Mouse (Mus musculus) cortical plate, adult 2 months (tissue): ENCODE data around the gene Tmcc3.

Source experiments
- CTCF ChIP-seq: fragments of 200-500 bp; IDR thresholded peaks from 2 replicates; pipeline ENCODE4 v1.5.1; 2011; ENCODE audit warnings: mild to moderate bottlenecking, control low read depth, low read length; ENCODE audit not compliant: insufficient read depth; ENCODE audit errors: extremely low read depth
- POLR2A ChIP-seq: fragments of 200-500 bp; IDR thresholded peaks from 2 replicates; pipeline ENCODE4 v1.6.1; 2011; ENCODE audit warnings: mild to moderate bottlenecking, low read length, control low read depth; ENCODE audit not compliant: insufficient read depth; ENCODE audit errors: extremely low read depth

DNA sequence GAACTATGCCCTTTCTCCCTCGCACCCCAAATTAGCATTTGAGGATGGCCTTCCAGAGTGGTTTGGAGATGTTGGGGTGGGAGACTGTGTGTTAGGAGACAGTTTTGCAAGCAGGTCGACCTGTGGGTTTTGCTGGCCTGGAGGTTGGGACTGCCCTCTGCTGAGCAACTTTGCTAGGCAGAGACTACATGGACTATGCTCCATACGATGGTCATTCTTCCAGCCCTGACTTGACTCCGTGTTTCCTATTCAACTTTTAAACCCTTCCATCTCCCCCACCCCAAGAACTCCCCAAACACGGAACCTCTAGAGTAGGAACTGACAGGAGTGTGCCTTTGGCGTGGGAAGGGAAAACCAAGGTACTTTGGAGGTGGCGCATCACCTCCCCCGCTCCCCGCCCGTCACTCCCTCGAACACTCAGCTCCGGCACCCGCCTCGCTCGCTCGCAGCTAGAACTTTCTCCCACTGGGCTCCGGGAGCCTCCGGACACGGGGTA, at the start of gene Tmcc3:
- no peak for TF ChIP-seq CTCF
- no peak for TF ChIP-seq POLR2A
